Mouse (Mus musculus) liver, adult 2 months (tissue): ENCODE measurements around the gene Cox15.

Experiments
- CTCF ChIP-seq: fragments of 200-500 bp; IDR thresholded peaks from 2 replicates; pipeline ENCODE4 v1.5.1; 2011; ENCODE audit warnings: low read depth, low read length, control low read depth
- POLR2A ChIP-seq: fragments of 200-500 bp; IDR thresholded peaks from 2 replicates; pipeline ENCODE4 v1.6.1; 2011; ENCODE audit warnings: low read length, control low read depth; ENCODE audit not compliant: insufficient read depth; ENCODE audit errors: extremely low read depth

DNA sequence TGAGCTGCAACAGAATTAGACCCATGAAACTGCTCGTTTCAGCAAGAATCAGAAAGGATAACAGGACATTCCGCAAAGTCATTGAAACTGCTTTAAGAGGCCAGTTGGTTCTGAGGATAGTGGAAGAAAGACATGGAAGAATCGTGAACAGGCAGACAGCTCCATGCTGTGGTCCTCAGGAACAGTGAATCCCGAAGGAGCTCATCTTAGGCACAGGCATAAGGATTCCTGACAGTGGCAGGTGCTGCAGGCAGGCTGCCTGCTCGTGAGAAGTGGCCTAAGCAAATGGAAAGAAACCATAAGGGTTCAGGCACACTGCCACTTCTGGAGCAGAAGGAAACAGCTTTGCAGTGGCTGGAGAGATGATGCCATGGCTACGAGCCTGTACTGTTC, 53.0 kb downstream of the Cox15 start:
- TF ChIP-seq CTCF (no peak), POLR2A (no peak)
